Mouse (Mus musculus): ENCODE measurements around the gene Efl1. TPM values are rescaled to one million over a fixed set of nuclear protein-coding genes. Genes with fewer than 3 reads are reported as not detected.

The Efl1 gene
- polyA plus RNA-seq, 1 experiment from 2014 or later = 21.0 TPM

DNA sequence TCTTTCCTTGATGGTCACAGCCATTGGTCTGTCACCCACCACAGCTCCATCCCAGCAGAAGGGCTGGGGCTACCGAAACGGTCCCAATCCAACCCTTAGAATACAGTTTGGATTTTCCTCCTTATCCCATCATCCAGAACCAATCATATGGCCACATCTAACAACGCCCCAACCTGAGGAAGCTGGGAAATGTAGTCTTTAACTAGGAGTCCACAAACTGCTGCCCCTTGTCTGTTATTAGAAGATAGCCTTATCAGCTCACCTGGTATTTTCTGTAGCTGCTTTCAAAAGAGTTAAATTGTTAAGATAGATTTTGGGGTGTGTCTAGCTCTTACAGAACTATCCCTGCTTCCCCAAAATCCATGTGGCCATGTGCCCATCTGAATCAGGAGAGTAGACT is 126.7 kb downstream of the Efl1 start:
- H3K36me3 ChIP-seq (ENCODE audit: control insufficient read depth, insufficient read depth, low read length) = peaks cover 14% of the 10 kb centered on the region; the same call in 1 of the 2 replicates
- no peak overlapping the region for H3K4me2 ChIP-seq (ENCODE audit: low read length)
- no peaks in the 10 kb centered on the region for H3K27me3 ChIP-seq (ENCODE audit: control insufficient read depth, insufficient read depth, low read length)
- H3K4me3 ChIP-seq (ENCODE audit: control insufficient read depth in 1 of 2, insufficient read depth in 1 of 2, low read depth in 1 of 2, low read length in 2 of 2) = no peak overlapping the region
- H3K4me1 ChIP-seq (ENCODE audit: control insufficient read depth in 2 of 2, insufficient read depth in 2 of 2, low read length in 2 of 2) = peaks cover 9 to 11% of the 10 kb centered on the region in 2 experiments
- no peaks in the 10 kb centered on the region for H3K9me3 ChIP-seq (ENCODE audit: control insufficient read depth, low read length)
- H3K9ac ChIP-seq (ENCODE audit: low read length) = no peak overlapping the region
- H3K27ac ChIP-seq (replicated peaks in 1 of 2; ENCODE audit: control insufficient read depth in 1 of 2, insufficient read depth in 1 of 2, low read depth in 2 of 2, low read length in 2 of 2) = no peak overlapping the region
- no peak for ATAC-seq (ENCODE audit: insufficient number of reproducible peaks, insufficient read depth, low FRiP score, low read depth)
- WGBS = 81% methylated on average over 3 of the region's 3 CpGs

DNA sequence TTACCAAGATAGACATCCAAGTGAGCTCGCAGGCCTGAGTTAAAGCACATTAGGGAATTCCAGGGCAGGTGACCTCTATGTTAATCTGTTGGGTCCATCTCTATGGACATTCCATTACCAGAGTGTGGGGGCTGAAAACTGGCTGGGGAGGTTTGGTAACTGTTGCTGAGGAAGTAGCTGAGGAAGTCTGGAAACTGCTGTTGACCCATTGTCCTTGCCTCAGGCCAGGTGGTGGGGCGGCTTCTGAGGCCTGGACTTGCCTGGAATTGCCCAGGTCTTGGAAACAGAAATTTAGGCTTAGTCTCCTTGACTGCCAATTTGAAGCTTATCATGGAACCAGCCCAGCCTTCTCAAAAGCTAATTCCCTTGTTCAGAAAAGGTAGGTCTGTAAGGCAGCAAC is 134.7 kb downstream of the Efl1 start:
- Histone ChIP-seq H3K27ac (replicated peaks in 1 of 2; ENCODE audit: control insufficient read depth in 1 of 2, insufficient read depth in 1 of 2, low read depth in 2 of 2, low read length in 2 of 2) (no peak overlapping the region), H3K27me3 (ENCODE audit: control insufficient read depth, insufficient read depth, low read length) (no peaks in the 10 kb centered on the region), H3K9me3 (ENCODE audit: control insufficient read depth, low read length) (no peaks in the 10 kb centered on the region), H3K4me2 (ENCODE audit: low read length) (no peak overlapping the region), H3K4me1 (ENCODE audit: control insufficient read depth in 2 of 2, insufficient read depth in 2 of 2, low read length in 2 of 2) (peaks cover 3 to 6% of the 10 kb centered on the region in 2 experiments; a peak in 3 of 4 replicates), H3K4me3 (ENCODE audit: control insufficient read depth in 1 of 2, insufficient read depth in 1 of 2, low read depth in 1 of 2, low read length in 2 of 2) (no peak overlapping the region), H3K36me3 (ENCODE audit: control insufficient read depth, insufficient read depth, low read length) (peaks cover 3% of the 10 kb centered on the region; the same call in 1 of the 2 replicates), H3K9ac (ENCODE audit: low read length) (no peak overlapping the region)
- ATAC-seq (ENCODE audit: insufficient number of reproducible peaks, insufficient read depth, low FRiP score, low read depth) = no peak
- 84% methylated on average over 2 of the region's 2 CpGs for WGBS

DNA sequence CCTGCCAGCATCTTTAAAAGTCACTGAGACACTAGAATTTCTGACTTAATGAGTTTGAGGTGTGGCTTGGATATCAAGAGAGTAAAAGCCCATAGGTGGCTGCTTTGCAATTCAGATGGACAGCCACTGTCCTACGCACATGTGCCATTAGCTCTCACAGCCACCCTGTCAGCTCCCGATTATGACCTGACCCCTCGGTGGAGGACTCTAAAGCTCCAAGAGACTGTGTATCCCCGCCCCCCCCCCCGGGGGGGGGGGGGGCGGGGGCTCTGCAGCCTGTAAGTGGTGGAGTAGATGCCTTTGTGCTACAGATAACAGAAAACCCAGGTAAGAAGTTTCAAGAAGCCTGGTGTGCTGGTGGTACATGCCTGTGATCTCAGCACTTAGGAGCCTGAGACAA is 135.3 kb downstream of the Efl1 start:
- 49% methylated on average over 3 of the region's 6 CpGs for WGBS
- ATAC-seq (ENCODE audit: insufficient number of reproducible peaks, insufficient read depth, low FRiP score, low read depth) = no peak
- Histone ChIP-seq H3K27ac (replicated peaks in 1 of 2; ENCODE audit: control insufficient read depth in 1 of 2, insufficient read depth in 1 of 2, low read depth in 2 of 2, low read length in 2 of 2) (no peak overlapping the region), H3K9ac (ENCODE audit: low read length) (no peak overlapping the region), H3K4me1 (ENCODE audit: control insufficient read depth in 2 of 2, insufficient read depth in 2 of 2, low read length in 2 of 2) (peaks cover 3 to 6% of the 10 kb centered on the region in 2 experiments; a peak in 3 of 4 replicates), H3K36me3 (ENCODE audit: control insufficient read depth, insufficient read depth, low read length) (peaks cover 3% of the 10 kb centered on the region; the same call in 1 of the 2 replicates), H3K4me3 (ENCODE audit: control insufficient read depth in 1 of 2, insufficient read depth in 1 of 2, low read depth in 1 of 2, low read length in 2 of 2) (no peak overlapping the region), H3K4me2 (ENCODE audit: low read length) (no peak overlapping the region), H3K9me3 (ENCODE audit: control insufficient read depth, low read length) (no peaks in the 10 kb centered on the region), H3K27me3 (ENCODE audit: control insufficient read depth, insufficient read depth, low read length) (no peaks in the 10 kb centered on the region)

- Histone ChIP-seq H3K27me3 (ENCODE audit: control insufficient read depth, insufficient read depth, low read length) (no peaks in the 10 kb centered on the region), H3K4me3 (ENCODE audit: control insufficient read depth in 1 of 2, insufficient read depth in 1 of 2, low read depth in 1 of 2, low read length in 2 of 2) (no peak overlapping the region), H3K4me2 (ENCODE audit: low read length) (no peak overlapping the region), H3K4me1 (ENCODE audit: control insufficient read depth in 2 of 2, insufficient read depth in 2 of 2, low read length in 2 of 2) (peaks cover 3 to 6% of the 10 kb centered on the region in 2 experiments; a peak in 3 of 4 replicates), H3K9ac (ENCODE audit: low read length) (no peak overlapping the region), H3K9me3 (ENCODE audit: control insufficient read depth, low read length) (no peaks in the 10 kb centered on the region), H3K36me3 (ENCODE audit: control insufficient read depth, insufficient read depth, low read length) (no peaks in the 10 kb centered on the region), H3K27ac (replicated peaks in 1 of 2; ENCODE audit: control insufficient read depth in 1 of 2, insufficient read depth in 1 of 2, low read depth in 2 of 2, low read length in 2 of 2) (no peak overlapping the region)
- 74% methylated on average over 6 of the region's 6 CpGs for WGBS
- ATAC-seq (ENCODE audit: insufficient number of reproducible peaks, insufficient read depth, low FRiP score, low read depth) = no peak
These were observed 137.0 kb downstream of the Efl1 start for GRCm38 (mm10) chr7:82785335-82785934.

DNA sequence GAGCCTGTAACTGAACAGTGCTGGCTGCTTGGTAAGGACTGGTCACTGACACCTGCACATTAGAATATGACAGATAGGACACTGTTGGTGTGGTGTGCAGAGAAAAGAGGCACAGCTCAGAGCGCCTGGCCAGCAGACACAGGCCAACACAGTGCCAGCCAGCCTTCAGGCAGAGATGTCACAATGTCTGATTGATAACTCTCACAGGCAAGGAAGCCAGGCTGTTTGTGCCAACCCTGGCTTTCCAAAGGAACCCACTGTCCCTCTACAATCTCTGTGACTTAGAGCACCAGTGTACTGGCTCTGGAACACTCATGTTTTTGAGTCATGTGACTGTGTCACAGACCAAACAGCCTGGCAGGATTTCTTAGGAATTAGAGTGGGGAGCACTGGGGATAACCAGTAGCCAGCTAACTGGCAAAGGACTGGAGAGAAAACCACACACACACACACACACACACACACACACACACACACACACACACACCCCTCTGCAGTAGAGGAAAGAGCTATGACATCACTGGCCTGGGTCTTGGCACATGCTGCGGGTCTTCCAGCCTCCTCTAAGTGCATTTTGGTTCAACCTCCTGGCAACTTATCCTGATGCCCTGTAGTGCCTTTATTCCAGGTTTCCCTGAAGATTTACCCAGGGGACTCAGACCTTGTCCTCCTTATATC is 137.7 kb downstream of the Efl1 start:
- no peak overlapping the region for H3K4me3 ChIP-seq (ENCODE audit: control insufficient read depth in 1 of 2, insufficient read depth in 1 of 2, low read depth in 1 of 2, low read length in 2 of 2)
- H3K27me3 ChIP-seq (ENCODE audit: control insufficient read depth, insufficient read depth, low read length) = no peaks in the 10 kb centered on the region
- peaks cover 3 to 6% of the 10 kb centered on the region in 2 experiments; a peak in 3 of 4 replicates for H3K4me1 ChIP-seq (ENCODE audit: control insufficient read depth in 2 of 2, insufficient read depth in 2 of 2, low read length in 2 of 2)
- H3K36me3 ChIP-seq (ENCODE audit: control insufficient read depth, insufficient read depth, low read length) = no peaks in the 10 kb centered on the region
- 68% methylated on average over 2 of the region's 2 CpGs for WGBS
- ATAC-seq (ENCODE audit: insufficient number of reproducible peaks, insufficient read depth, low FRiP score, low read depth) = no peak
- no peak overlapping the region for H3K4me2 ChIP-seq (ENCODE audit: low read length)
- no peaks in the 10 kb centered on the region for H3K9me3 ChIP-seq (ENCODE audit: control insufficient read depth, low read length)
- H3K9ac ChIP-seq (ENCODE audit: low read length) = no peak overlapping the region
- no peak overlapping the region for H3K27ac ChIP-seq (replicated peaks in 1 of 2; ENCODE audit: control insufficient read depth in 1 of 2, insufficient read depth in 1 of 2, low read depth in 2 of 2, low read length in 2 of 2)

GRCm38 (mm10) chr7:82792644-82793043 is 144.2 kb downstream of the Efl1 start:
- no peaks in the 10 kb centered on the region for H3K27me3 ChIP-seq (ENCODE audit: control insufficient read depth, insufficient read depth, low read length)
- no peak overlapping the region for H3K4me2 ChIP-seq (ENCODE audit: low read length)
- ATAC-seq (ENCODE audit: insufficient number of reproducible peaks, insufficient read depth, low FRiP score, low read depth) = no peak
- no peaks in the 10 kb centered on the region for H3K9me3 ChIP-seq (ENCODE audit: control insufficient read depth, low read length)
- no peak overlapping the region for H3K9ac ChIP-seq (ENCODE audit: low read length)
- H3K36me3 ChIP-seq (ENCODE audit: control insufficient read depth, insufficient read depth, low read length) = no peaks in the 10 kb centered on the region
- H3K4me3 ChIP-seq (ENCODE audit: control insufficient read depth in 1 of 2, insufficient read depth in 1 of 2, low read depth in 1 of 2, low read length in 2 of 2) = no peak overlapping the region
- H3K4me1 ChIP-seq (ENCODE audit: control insufficient read depth in 2 of 2, insufficient read depth in 2 of 2, low read length in 2 of 2) = no peaks in the 10 kb centered on the region; a peak in 1 of 4 replicates
- WGBS = 76% methylated on average over 2 of the region's 2 CpGs
- no peak overlapping the region for H3K27ac ChIP-seq (replicated peaks in 1 of 2; ENCODE audit: control insufficient read depth in 1 of 2, insufficient read depth in 1 of 2, low read depth in 2 of 2, low read length in 2 of 2)

DNA sequence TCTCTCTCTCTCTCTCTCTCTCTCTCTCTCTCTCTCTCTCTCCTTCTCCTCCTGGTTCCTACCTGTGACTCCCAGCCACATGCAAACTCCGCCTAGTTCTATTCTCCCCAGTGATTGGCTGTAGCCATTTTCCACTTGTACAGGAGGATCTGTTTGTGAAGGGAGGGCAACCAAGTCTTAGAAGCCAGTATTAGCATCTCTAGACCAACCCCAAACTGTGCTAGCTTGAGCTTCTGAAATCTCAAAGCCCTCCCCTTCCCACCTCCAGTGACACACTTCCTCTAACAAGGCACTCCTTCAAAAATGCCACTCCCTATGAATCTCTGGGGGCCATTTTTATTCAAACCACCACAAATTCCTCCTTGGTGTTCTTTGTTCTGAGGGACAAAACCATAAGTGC is 144.7 kb downstream of the Efl1 start:
- H3K9me3 ChIP-seq (ENCODE audit: control insufficient read depth, low read length) = no peaks in the 10 kb centered on the region
- 94% methylated on average over 1 of the region's 1 CpGs for WGBS
- no peaks in the 10 kb centered on the region; a peak in 1 of 4 replicates for H3K4me1 ChIP-seq (ENCODE audit: control insufficient read depth in 2 of 2, insufficient read depth in 2 of 2, low read length in 2 of 2)
- H3K4me2 ChIP-seq (ENCODE audit: low read length) = no peak overlapping the region
- no peaks in the 10 kb centered on the region for H3K36me3 ChIP-seq (ENCODE audit: control insufficient read depth, insufficient read depth, low read length)
- ATAC-seq (ENCODE audit: insufficient number of reproducible peaks, insufficient read depth, low FRiP score, low read depth) = no peak
- H3K27ac ChIP-seq (replicated peaks in 1 of 2; ENCODE audit: control insufficient read depth in 1 of 2, insufficient read depth in 1 of 2, low read depth in 2 of 2, low read length in 2 of 2) = no peak overlapping the region
- no peaks in the 10 kb centered on the region for H3K27me3 ChIP-seq (ENCODE audit: control insufficient read depth, insufficient read depth, low read length)
- H3K4me3 ChIP-seq (ENCODE audit: control insufficient read depth in 1 of 2, insufficient read depth in 1 of 2, low read depth in 1 of 2, low read length in 2 of 2) = no peak overlapping the region
- no peak overlapping the region for H3K9ac ChIP-seq (ENCODE audit: low read length)

Measured in heart, embryonic 14.5 days (tissue).